Mouse (Mus musculus): ENCODE data around the gene Rasal3.

The Rasal3 gene

GRCm38 (mm10) chr17:32389101-32389659, 14.2 kb downstream of the Rasal3 start, which contains the start of gene Wiz:
TSS of gene Wiz (minus strand) at chr17:32389439.
- DNase-seq (ENCODE audit: low read depth, low spot score): peak; percentile 92

- DNase-seq (ENCODE audit: low read depth, low spot score): peak; percentile 21
Observed at GRCm38 (mm10) chr17:32388370-32389100, 14.8 kb downstream of the Rasal3 start.

- no peak for DNase-seq (ENCODE audit: low read depth, low spot score)
Observed at GRCm38 (mm10) chr17:32387986-32388369, 15.4 kb downstream of the Rasal3 start.

GRCm38 (mm10) chr17:32386659-32387432, 16.5 kb downstream of the Rasal3 start:
- no peak for DNase-seq (ENCODE audit: low read depth, low spot score)

GRCm38 (mm10) chr17:32383661-32384060, 19.7 kb downstream of the Rasal3 start:
- DNase-seq (ENCODE audit: low read depth, low spot score): peak; percentile 21

- DNase-seq (ENCODE audit: low read depth, low spot score): peak; percentile 23
Observed at GRCm38 (mm10) chr17:32382576-32382975, 20.8 kb downstream of the Rasal3 start.

- DNase-seq (ENCODE audit: low read depth, low spot score): no peak
Observed at GRCm38 (mm10) chr17:32378786-32379185, 24.6 kb downstream of the Rasal3 start.

GRCm38 (mm10) chr17:32377137-32377536, 26.2 kb downstream of the Rasal3 start:
- no peak for DNase-seq (ENCODE audit: low read depth, low spot score)

- no peak for DNase-seq (ENCODE audit: low read depth, low spot score)
Observed at GRCm38 (mm10) chr17:32376475-32376874, 26.9 kb downstream of the Rasal3 start.

GRCm38 (mm10) chr17:32368991-32369578, 34.3 kb downstream of the Rasal3 start:
- DNase-seq (ENCODE audit: low read depth, low spot score): no peak

GRCm38 (mm10) chr17:32367706-32368105, 35.7 kb downstream of the Rasal3 start:
- no peak for DNase-seq (ENCODE audit: low read depth, low spot score)

- no peak for DNase-seq (ENCODE audit: low read depth, low spot score)
Observed at GRCm38 (mm10) chr17:32365296-32365695, 38.1 kb downstream of the Rasal3 start.

GRCm38 (mm10) chr17:32364850-32365249, 38.5 kb downstream of the Rasal3 start:
- DNase-seq (ENCODE audit: low read depth, low spot score): no peak

GRCm38 (mm10) chr17:32364331-32364730, 39.1 kb downstream of the Rasal3 start:
- peak; percentile 82 for DNase-seq (ENCODE audit: low read depth, low spot score)

GRCm38 (mm10) chr17:32363821-32364301, 39.5 kb downstream of the Rasal3 start:
- DNase-seq (ENCODE audit: low read depth, low spot score): no peak

- DNase-seq (ENCODE audit: low read depth, low spot score): no peak
Observed at GRCm38 (mm10) chr17:32362686-32363085, 40.7 kb downstream of the Rasal3 start.

GRCm38 (mm10) chr17:32359928-32360327, 43.5 kb downstream of the Rasal3 start:
- DNase-seq (ENCODE audit: low read depth, low spot score): no peak

- DNase-seq (ENCODE audit: low read depth, low spot score): no peak
Observed at GRCm38 (mm10) chr17:32358943-32359340, 44.4 kb downstream of the Rasal3 start.

GRCm38 (mm10) chr17:32358192-32358942, 45.0 kb downstream of the Rasal3 start:
- DNase-seq (ENCODE audit: low read depth, low spot score): no peak

GRCm38 (mm10) chr17:32356766-32357760, 46.3 kb downstream of the Rasal3 start:
- no peak for DNase-seq (ENCODE audit: low read depth, low spot score)

Measured in skeletal muscle tissue, adult 2 months (tissue).